Mouse (Mus musculus) adrenal gland, postnatal 25 days (tissue): Measurements from ENCODE around the gene Ak8. TPM values are rescaled to one million over a fixed set of nuclear protein-coding genes. Genes with fewer than 3 reads are reported as not detected.

Experiments
- microRNA-seq, 2 experiments: library from miRNA; unstranded; fragments of <30 nt; microRNA quantifications; one replicate each; pipeline ENCODE4 v1.2.0; 2021
- total RNA-seq: library from RNA; stranded (reverse); gene quantifications from 2 replicates; pipeline ENCODE4 v1.2.3, GENCODE M21; 2021

Ak8 gene
- total RNA-seq, 1 experiment from 2014 or later, result not detected

Small RNAs within 50 kb of the gene (microRNA-seq; reads per million reads assigned to microRNA genes)
- gene Mir3088, result 1.1 to 2.7 reads per million in 2 experiments

Other genes starting within 250 kb of the Ak8 start
- 1.0 TPM in 1 of 2 replicates, not detected in the other for gene 1700007K13Rik, start 233.8 kb upstream of the Ak8 start, total RNA-seq
- 52.4 and 61.8 TPM in 2 replicates for gene Mrps2, start 232.1 kb upstream of the Ak8 start, total RNA-seq
- gene Gbgt1, start 203.3 kb upstream of the Ak8 start, total RNA-seq, result 2.1 and 3.2 TPM in 2 replicates
- 3.4 TPM in 1 of 2 replicates, not detected in the other for gene Gm10134, start 194.1 kb upstream of the Ak8 start, total RNA-seq
- gene Ralgds, start 187.0 kb upstream of the Ak8 start, total RNA-seq, result 32.6 and 40.3 TPM in 2 replicates
- gene Cel, start 136.8 kb upstream of the Ak8 start, total RNA-seq, result 0.24 TPM in 1 of 2 replicates, not detected in the other
- 22.3 and 24.4 TPM in 2 replicates for gene Gtf3c5, start 116.4 kb upstream of the Ak8 start, total RNA-seq
- not detected in 2 replicates for gene Gfi1b, start 78.2 kb upstream of the Ak8 start, total RNA-seq
- gene Tsc1, start 58.9 kb upstream of the Ak8 start, total RNA-seq, result 22.3 and 22.8 TPM in 2 replicates
- gene Spaca9, start 437 bp upstream of the Ak8 start, total RNA-seq, result 1.5 TPM in 1 of 2 replicates, not detected in the other
- gene Gtf3c4, start 140.2 kb downstream of the Ak8 start, total RNA-seq, result 31.0 and 40.5 TPM in 2 replicates
- 9.8 and 10.6 TPM in 2 replicates for gene Ddx31, start 140.2 kb downstream of the Ak8 start, total RNA-seq
- not detected in 2 replicates for gene Barhl1, start 216.5 kb downstream of the Ak8 start, total RNA-seq